Mouse (Mus musculus) liver, embryonic 16.5 days (tissue): ENCODE measurements at regions not wholly inside any gene's neighbourhood (a gene's known extent, or its start where the extent isn't known, plus 50 kb on each side); places are given as distances from the start of the nearest gene placed in this dataset.

ENCODE experiments used
- ATAC-seq: fragments of 200-750 bp; cut with Nextera tagmentation; 2 replicates; pipeline ENCODE4 v1.8.0; 2017; ENCODE audit warnings: low read depth, mild to moderate bottlenecking, moderate number of reproducible peaks, moderate library complexity
- H3K27ac ChIP-seq: fragments of 300-500 bp; sonication (generic); 2 replicates; pipeline ENCODE4 v1.5.1; 2014; ENCODE audit warnings: mild to moderate bottlenecking, low read length
- H3K27me3 ChIP-seq: fragments of 300-500 bp; sonication (generic); 2 replicates; pipeline ENCODE4 v1.6.1; 2014; ENCODE audit warnings: low read depth, low read length, mixed read lengths; ENCODE audit not compliant: control insufficient read depth, insufficient read depth
- H3K36me3 ChIP-seq: fragments of 300-500 bp; sonication (generic); 2 replicates; pipeline ENCODE4 v1.6.1; 2014; ENCODE audit warnings: mild to moderate bottlenecking; ENCODE audit not compliant: control insufficient read depth, insufficient read depth
- H3K4me1 ChIP-seq: fragments of 300-500 bp; sonication (generic); 2 replicates; pipeline ENCODE4 v1.6.1; 2014; ENCODE audit warnings: low read depth, low read length, mixed read lengths; ENCODE audit not compliant: control insufficient read depth
- H3K4me2 ChIP-seq: fragments of 300-500 bp; sonication (generic); 2 replicates; pipeline ENCODE4 v1.6.1; 2014; ENCODE audit warnings: low read depth, low read length, mixed read lengths
- H3K4me3 ChIP-seq: fragments of 300-500 bp; sonication (generic); 2 replicates; pipeline ENCODE4 v1.5.1; 2014; ENCODE audit warnings: low read depth, mild to moderate bottlenecking, low read length
- H3K9ac ChIP-seq: fragments of 300-500 bp; sonication (generic); 2 replicates; pipeline ENCODE4 v1.6.1; 2014; ENCODE audit warnings: low read depth, low read length
- H3K9me3 ChIP-seq: fragments of 300-500 bp; sonication (generic); replicated peaks from 2 replicates; pipeline ENCODE4 v1.6.1; 2016; ENCODE audit warnings: low read length; ENCODE audit not compliant: control insufficient read depth
- WGBS: fragments of 180-500 bp; shearing (Covaris S2); extraction: QIAGEN DNeasy Blood & Tissue Kit; methylation state at CpG from one replicate; pipeline ENCODE4 v1.1.7; 2014; ENCODE audit not compliant: insufficient replicate concordance; 5-methylcytosine and 5-hydroxymethylcytosine counted together

GRCm38 (mm10) chr14:105619449-105619848 is 277.2 kb downstream of the Spry2 start:
- H3K4me3 ChIP-seq = no peak overlapping the region
- H3K4me2 ChIP-seq = no peak overlapping the region
- H3K9me3 ChIP-seq = no peaks in the 10 kb centered on the region
- H3K9ac ChIP-seq = no peak overlapping the region
- no peaks in the 10 kb centered on the region for H3K4me1 ChIP-seq
- H3K27me3 ChIP-seq = no peaks in the 10 kb centered on the region
- no peak for ATAC-seq
- no peak overlapping the region for H3K27ac ChIP-seq
- WGBS = 35% methylated on average over 8 of the region's 8 CpGs
- no peaks in the 10 kb centered on the region for H3K36me3 ChIP-seq

- no peak overlapping the region for H3K4me2 ChIP-seq
- no peaks in the 10 kb centered on the region for H3K27me3 ChIP-seq
- no peak overlapping the region for H3K9ac ChIP-seq
- H3K9me3 ChIP-seq = no peaks in the 10 kb centered on the region
- no peaks in the 10 kb centered on the region for H3K36me3 ChIP-seq
- no peaks in the 10 kb centered on the region for H3K4me1 ChIP-seq
- 40% methylated on average over 3 of the region's 3 CpGs for WGBS
- no peak overlapping the region for H3K27ac ChIP-seq
- ATAC-seq = no peak
- no peak overlapping the region for H3K4me3 ChIP-seq
Measured at GRCm38 (mm10) chr14:105615766-105616165, 280.9 kb downstream of the Spry2 start.

DNA sequence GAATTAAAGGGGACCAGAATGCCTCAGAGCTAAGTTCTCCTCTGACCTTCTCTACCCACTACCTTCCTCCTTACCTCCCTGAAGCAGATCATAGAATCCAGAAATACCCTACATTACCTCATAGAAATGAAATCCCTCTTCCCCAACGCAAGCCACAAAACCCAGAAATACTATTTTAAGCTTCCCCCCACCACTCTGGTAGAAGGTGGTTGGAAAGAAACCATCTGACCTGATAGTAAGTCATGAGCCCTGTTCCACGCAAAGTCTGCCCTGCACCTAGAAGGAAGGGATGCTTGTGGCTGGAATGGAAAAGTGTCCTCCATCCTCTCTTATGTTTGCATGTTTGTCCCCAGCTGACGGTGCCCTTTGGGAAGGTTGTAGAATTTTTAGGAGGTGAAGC is 283.8 kb downstream of the Spry2 start:
- ATAC-seq = no peak
- H3K4me2 ChIP-seq = no peak overlapping the region
- H3K27me3 ChIP-seq = no peaks in the 10 kb centered on the region
- no peak overlapping the region for H3K9ac ChIP-seq
- no peak overlapping the region for H3K4me3 ChIP-seq
- H3K27ac ChIP-seq = no peak overlapping the region
- H3K9me3 ChIP-seq = no peaks in the 10 kb centered on the region
- H3K4me1 ChIP-seq = no peaks in the 10 kb centered on the region
- H3K36me3 ChIP-seq = no peaks in the 10 kb centered on the region
- WGBS = 43% methylated on average over 3 of the region's 3 CpGs

DNA sequence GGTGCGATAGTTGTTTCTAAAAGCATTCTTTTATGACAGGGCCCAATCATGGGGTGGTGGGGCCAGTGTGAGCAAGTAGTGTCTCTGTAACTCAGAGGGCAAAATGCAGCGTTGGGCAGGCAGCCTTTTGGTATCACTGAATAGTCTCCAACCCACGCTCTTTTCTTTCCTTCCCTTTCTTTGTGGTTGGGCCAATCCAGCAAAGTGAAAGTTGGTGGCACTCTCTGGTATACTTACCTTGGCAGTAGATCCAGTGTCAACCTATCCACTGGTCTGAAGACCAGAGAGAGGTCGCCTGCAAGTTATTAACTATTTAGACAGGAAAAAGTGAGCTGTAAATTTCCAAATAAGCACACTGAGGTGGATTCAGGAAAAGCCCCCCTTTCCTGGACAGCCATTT is 287.8 kb downstream of the Spry2 start:
- H3K36me3 ChIP-seq = no peaks in the 10 kb centered on the region
- ATAC-seq = no peak
- H3K4me1 ChIP-seq = no peaks in the 10 kb centered on the region
- H3K27me3 ChIP-seq = no peaks in the 10 kb centered on the region
- H3K4me3 ChIP-seq = no peak overlapping the region
- H3K9me3 ChIP-seq = no peaks in the 10 kb centered on the region
- 44% methylated on average over 4 of the region's 4 CpGs for WGBS
- H3K9ac ChIP-seq = no peak overlapping the region
- no peak overlapping the region for H3K4me2 ChIP-seq
- no peak overlapping the region for H3K27ac ChIP-seq

- Histone ChIP-seq H3K27ac (no peak overlapping the region), H3K4me3 (no peak overlapping the region), H3K9ac (no peak overlapping the region), H3K4me1 (no peaks in the 10 kb centered on the region), H3K9me3 (no peaks in the 10 kb centered on the region), H3K4me2 (no peak overlapping the region), H3K27me3 (no peaks in the 10 kb centered on the region), H3K36me3 (no peaks in the 10 kb centered on the region)
- 67% methylated on average over 3 of the region's 3 CpGs for WGBS
- ATAC-seq = no peak
Measured at GRCm38 (mm10) chr14:105606551-105606950, 290.1 kb downstream of the Spry2 start.

GRCm38 (mm10) chr14:105604451-105604850 is 292.2 kb downstream of the Spry2 start:
- no peak overlapping the region for H3K4me2 ChIP-seq
- WGBS = 70% methylated on average over 6 of the region's 6 CpGs
- no peak overlapping the region for H3K27ac ChIP-seq
- no peaks in the 10 kb centered on the region for H3K27me3 ChIP-seq
- no peaks in the 10 kb centered on the region for H3K9me3 ChIP-seq
- H3K9ac ChIP-seq = no peak overlapping the region
- no peaks in the 10 kb centered on the region for H3K4me1 ChIP-seq
- no peak for ATAC-seq
- H3K36me3 ChIP-seq = no peaks in the 10 kb centered on the region
- no peak overlapping the region for H3K4me3 ChIP-seq

GRCm38 (mm10) chr14:105603047-105603461 is 293.6 kb downstream of the Spry2 start:
- no peak overlapping the region for H3K9ac ChIP-seq
- no peak overlapping the region for H3K4me2 ChIP-seq
- 36% methylated on average over 6 of the region's 6 CpGs for WGBS
- H3K27me3 ChIP-seq = no peaks in the 10 kb centered on the region
- no peak overlapping the region for H3K4me3 ChIP-seq
- no peak overlapping the region for H3K27ac ChIP-seq
- no peaks in the 10 kb centered on the region for H3K36me3 ChIP-seq
- H3K4me1 ChIP-seq = no peaks in the 10 kb centered on the region
- no peak for ATAC-seq
- no peaks in the 10 kb centered on the region for H3K9me3 ChIP-seq

GRCm38 (mm10) chr14:105599550-105600453 is 296.8 kb downstream of the Spry2 start:
- Histone ChIP-seq H3K27ac (no peak overlapping the region), H3K9ac (no peak overlapping the region), H3K9me3 (no peaks in the 10 kb centered on the region), H3K36me3 (no peaks in the 10 kb centered on the region), H3K27me3 (no peaks in the 10 kb centered on the region), H3K4me1 (no peaks in the 10 kb centered on the region), H3K4me2 (no peak overlapping the region), H3K4me3 (no peak overlapping the region)
- no peak for ATAC-seq
- 77% methylated on average over 24 of the region's 24 CpGs for WGBS

DNA sequence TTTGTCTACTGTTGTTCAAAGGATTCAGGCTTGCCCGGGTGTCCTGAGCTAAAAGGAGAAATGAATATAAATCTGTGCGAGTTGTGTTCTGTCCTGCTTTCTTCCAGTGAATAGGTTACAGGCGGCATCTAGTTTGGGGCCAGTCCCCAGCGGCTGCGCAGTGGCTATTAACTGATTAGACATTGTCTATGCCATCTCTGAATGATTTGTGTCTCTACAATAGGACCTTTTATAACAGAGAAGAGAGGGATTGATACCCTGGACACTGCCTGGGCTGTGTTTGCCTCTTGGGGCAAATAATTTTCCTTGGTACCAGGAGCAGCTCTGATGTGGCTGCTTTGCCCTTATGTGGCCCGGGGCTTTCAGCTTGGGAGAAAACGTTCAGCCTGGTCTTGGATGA is 306.9 kb downstream of the Spry2 start:
- ATAC-seq = no peak
- Histone ChIP-seq H3K4me1 (no peaks in the 10 kb centered on the region), H3K4me2 (no peak overlapping the region), H3K27me3 (no peaks in the 10 kb centered on the region), H3K27ac (no peak overlapping the region), H3K36me3 (no peaks in the 10 kb centered on the region), H3K9ac (no peak overlapping the region), H3K9me3 (no peaks in the 10 kb centered on the region), H3K4me3 (no peak overlapping the region)
- WGBS = 74% methylated on average over 7 of the region's 7 CpGs
